9 mouse cellular contexts compared by ENCODE assay signal in the genomic region with DNA sequence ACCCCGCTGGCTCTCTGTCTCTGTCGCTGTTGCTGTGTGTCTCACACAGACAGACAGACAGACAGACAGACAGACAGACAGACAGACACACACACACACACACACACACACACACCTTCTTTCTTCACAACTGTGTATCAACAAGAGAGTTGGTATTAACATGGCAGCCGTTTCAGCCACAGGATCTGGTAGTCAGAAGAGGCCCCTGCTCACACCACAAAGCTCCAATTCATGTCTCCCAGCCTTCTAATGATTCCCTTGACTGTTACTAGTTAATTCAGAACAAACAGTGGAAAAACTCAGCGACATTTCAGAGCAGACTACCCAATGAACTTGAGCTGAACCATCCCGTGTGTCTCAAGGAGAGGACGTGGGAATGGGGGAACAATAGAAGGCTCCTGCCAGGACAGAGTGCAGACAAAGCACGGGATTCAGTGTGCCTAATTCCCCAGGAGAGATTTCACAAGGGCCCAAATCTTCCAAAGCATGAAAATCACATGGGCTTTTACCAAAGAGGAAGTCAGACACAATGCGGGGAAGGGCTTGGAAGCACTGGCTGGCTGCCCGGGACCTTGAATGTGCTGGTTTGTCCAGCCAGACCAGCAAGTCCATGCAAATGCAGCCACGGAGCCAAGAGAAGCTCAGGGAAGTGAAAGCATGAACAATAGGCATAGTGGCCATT. TPM values are rescaled to one million over a fixed set of nuclear protein-coding genes. Genes with fewer than 3 reads are reported as not detected.
DNase-seq lines count a peak whose midpoint lies in the region; ATAC-seq and TF ChIP-seq lines count a peak whose summit lies in the region.
"Had no signal": no experiment of that assay in that cellular context is flagged by ENCODE, and none has a peak within 500 bp of the region (broad histone marks: within the 10 kb centered on the region; RNA-seq: fewer than 3 reads in every experiment).

No protein-coding gene starts in this region.

- no peak for TF ChIP-seq CTCF in heart, adult 2 months (IDR thresholded peaks at IDR 0.05)

- H3K27ac ChIP-seq in embryonic facial prominence, embryonic 15.5 days (replicated peaks): peak overlapping the region; percentile 82
- peak overlapping the region; percentile 89 for H3K27ac ChIP-seq in heart, adult 2 months
- H3K27ac ChIP-seq in midbrain, embryonic 12.5 days (replicated peaks): peak overlapping the region; percentile 88
- peak overlapping the region; percentile 88 for H3K27ac ChIP-seq in stomach, embryonic 15.5 days

- H3K9me3 ChIP-seq in embryonic facial prominence, embryonic 15.5 days (replicated peaks): no peaks in the 10 kb centered on the region
- no peaks in the 10 kb centered on the region for H3K9me3 ChIP-seq in midbrain, embryonic 12.5 days
- H3K9me3 ChIP-seq in stomach, embryonic 15.5 days: no peaks in the 10 kb centered on the region

- H3K4me3 ChIP-seq in embryonic facial prominence, embryonic 15.5 days (replicated peaks): no peak overlapping the region
- H3K4me3 ChIP-seq in heart, adult 2 months: no peak overlapping the region
- H3K4me3 ChIP-seq in midbrain, embryonic 12.5 days: no peak overlapping the region
- no peak overlapping the region for H3K4me3 ChIP-seq in stomach, embryonic 15.5 days (replicated peaks)
- H3K4me3 ChIP-seq: erythroblast, embryonic 14.5 days had no signal

- 26% methylated on average over 10 of the region's 10 CpGs for WGBS in embryonic facial prominence, embryonic 15.5 days
- WGBS in heart, adult 2 months: 17% methylated on average over 10 of the region's 10 CpGs
- WGBS in midbrain, embryonic 12.5 days: 18% methylated on average over 10 of the region's 10 CpGs
- WGBS in stomach, embryonic 15.5 days: 34% methylated on average over 10 of the region's 10 CpGs

- peak overlapping the region; percentile 30 for H3K4me2 ChIP-seq in embryonic facial prominence, embryonic 15.5 days (replicated peaks)
- peak overlapping the region; percentile 25 for H3K4me2 ChIP-seq in midbrain, embryonic 12.5 days (replicated peaks)
- peak overlapping the region; percentile 25; the same call in 1 of the 2 replicates for H3K4me2 ChIP-seq in stomach, embryonic 15.5 days

- DNase-seq in brain, embryonic 18.5 days (ENCODE audit: low read depth, low spot score): peak; percentile 42
- peak; percentile 87 to 93 for DNase-seq in heart, adult 2 months
- peak; percentile 87 for DNase-seq in kidney, adult 11 months
- peak; percentile 37 to 93 for DNase-seq in left cerebral cortex, postnatal 10 days (ENCODE audit: extremely low spot score in 1 of 2, low spot score in 2 of 2)
- no peak for DNase-seq in T-cell, adult 2 months (ENCODE audit: low spot score)

- intact Hi-C loops in heart, adult 2 months (cut with DNase I): no loop called here
- intact Hi-C loops in left cerebral cortex, postnatal 10 days (cut with DNase I): no loop called here

- ATAC-seq in embryonic facial prominence, embryonic 15.5 days (ENCODE audit: insufficient number of reproducible peaks, low FRiP score, low TSS enrichment, low read depth): peak; percentile 81
- peak; percentile 92 for ATAC-seq in midbrain, embryonic 12.5 days (ENCODE audit: low FRiP score, low read depth)
- ATAC-seq in stomach, embryonic 15.5 days (ENCODE audit: insufficient read depth, low FRiP score, low read depth): peak; percentile 73; the same call in 1 of the 2 replicates

- H3K36me3 ChIP-seq in embryonic facial prominence, embryonic 15.5 days: no peaks in the 10 kb centered on the region
- peaks cover 4% of the 10 kb centered on the region for H3K36me3 ChIP-seq in heart, adult 2 months (ENCODE audit: control insufficient read depth, insufficient read depth, low read length)
- H3K36me3 ChIP-seq in midbrain, embryonic 12.5 days: no peaks in the 10 kb centered on the region
- no peaks in the 10 kb centered on the region for H3K36me3 ChIP-seq in stomach, embryonic 15.5 days

- H3K79me2 ChIP-seq in heart, adult 2 months (replicated peaks; ENCODE audit: control insufficient read depth, insufficient read depth, low read length): no peaks in the 10 kb centered on the region

- no peak overlapping the region for H3K9ac ChIP-seq in embryonic facial prominence, embryonic 15.5 days
- peak overlapping the region; percentile 16; the same call in 1 of the 2 replicates for H3K9ac ChIP-seq in heart, adult 2 months (ENCODE audit: low read depth, low read length)
- no peak overlapping the region for H3K9ac ChIP-seq in midbrain, embryonic 12.5 days (replicated peaks)
- no peak overlapping the region for H3K9ac ChIP-seq in stomach, embryonic 15.5 days

- peaks cover 11% of the 10 kb centered on the region for H3K4me1 ChIP-seq in embryonic facial prominence, embryonic 15.5 days
- H3K4me1 ChIP-seq in heart, adult 2 months (ENCODE audit: control insufficient read depth, insufficient read depth, low read length): peaks cover 9% of the 10 kb centered on the region
- peaks cover 23% of the 10 kb centered on the region for H3K4me1 ChIP-seq in midbrain, embryonic 12.5 days
- H3K4me1 ChIP-seq in stomach, embryonic 15.5 days: peaks cover 7% of the 10 kb centered on the region; the same call in 1 of the 2 replicates

- TF ChIP-seq EP300 in heart, adult 2 months (IDR thresholded peaks at IDR 0.05; ENCODE audit: insufficient read depth, low read depth, low read length): peak; percentile 81

- H3K27me3 ChIP-seq in embryonic facial prominence, embryonic 15.5 days: no peaks in the 10 kb centered on the region
- no peaks in the 10 kb centered on the region for H3K27me3 ChIP-seq in heart, adult 2 months (ENCODE audit: control insufficient read depth, insufficient read depth, low read length)
- peaks cover 11% of the 10 kb centered on the region; the same call in 1 of the 2 replicates for H3K27me3 ChIP-seq in midbrain, embryonic 12.5 days
- no peaks in the 10 kb centered on the region for H3K27me3 ChIP-seq in stomach, embryonic 15.5 days (replicated peaks)

- peak; percentile 32; the same call in 1 of the 2 replicates for TF ChIP-seq POLR2A in heart, adult 2 months (IDR thresholded peaks at IDR 0.05; ENCODE audit: insufficient read depth, low read depth, low read length)

RNA-seq across cellular contexts. Expression of a gene that starts 10.2 kb away (rescaled TPM):
- polyA plus RNA-seq in embryonic facial prominence, embryonic 15.5 days (2015; fragmentation: Nextera tagmentation; extraction: Ambion mirVana): 78.9 and 107 TPM in 2 replicates
- 10 to 100 TPM; 29.4 to 29.9 TPM for total RNA-seq in heart, adult 2 months (2021)
- 52.5 and 71.1 TPM in 2 replicates for polyA plus RNA-seq in heart, adult 2 months (2012; rRNA removed)
- total RNA-seq in left cerebral cortex, postnatal 10 days (2021): 1 to 10 TPM; 1.1 to 1.5 TPM
- polyA plus RNA-seq in midbrain, embryonic 12.5 days (2016; fragmentation: Nextera tagmentation; extraction: Ambion mirVana): 23.1 and 30.5 TPM in 2 replicates
- 146 and 158 TPM in 2 replicates for polyA plus RNA-seq in stomach, embryonic 15.5 days (2015; fragmentation: Nextera tagmentation; extraction: Ambion mirVana)
- polyA plus RNA-seq: erythroblast, embryonic 14.5 days had no signal

RNA-seq across cellular contexts. Expression of a gene that starts 59.3 kb away (rescaled TPM):
- not detected in 2 replicates for polyA plus RNA-seq in embryonic facial prominence, embryonic 15.5 days (2015; fragmentation: Nextera tagmentation; extraction: Ambion mirVana)
- total RNA-seq in heart, adult 2 months (2021): not detected
- not detected in 2 replicates for polyA plus RNA-seq in heart, adult 2 months (2012; rRNA removed)
- 1 to 10 TPM; 1.8 to 2.1 TPM for total RNA-seq in left cerebral cortex, postnatal 10 days (2021)
- polyA plus RNA-seq in midbrain, embryonic 12.5 days (2016; fragmentation: Nextera tagmentation; extraction: Ambion mirVana): not detected in 2 replicates
- polyA plus RNA-seq in stomach, embryonic 15.5 days (2015; fragmentation: Nextera tagmentation; extraction: Ambion mirVana): not detected in 2 replicates
- polyA plus RNA-seq: erythroblast, embryonic 14.5 days had no signal
